Mouse (Mus musculus): ENCODE measurements around the gene Metrnl. TPM values are rescaled to one million over a fixed set of nuclear protein-coding genes. Genes with fewer than 3 reads are reported as not detected.
"Not testable (repeated sequence)": the region's sequence is repeated elsewhere in the genome, so short reads cannot be mapped to it uniquely, and the experiment has no call there.

Metrnl gene
- 6.3 and 6.4 TPM in 2 replicates for polyA plus RNA-seq (2016; fragmentation: Nextera tagmentation; extraction: Ambion mirVana)

DNA sequence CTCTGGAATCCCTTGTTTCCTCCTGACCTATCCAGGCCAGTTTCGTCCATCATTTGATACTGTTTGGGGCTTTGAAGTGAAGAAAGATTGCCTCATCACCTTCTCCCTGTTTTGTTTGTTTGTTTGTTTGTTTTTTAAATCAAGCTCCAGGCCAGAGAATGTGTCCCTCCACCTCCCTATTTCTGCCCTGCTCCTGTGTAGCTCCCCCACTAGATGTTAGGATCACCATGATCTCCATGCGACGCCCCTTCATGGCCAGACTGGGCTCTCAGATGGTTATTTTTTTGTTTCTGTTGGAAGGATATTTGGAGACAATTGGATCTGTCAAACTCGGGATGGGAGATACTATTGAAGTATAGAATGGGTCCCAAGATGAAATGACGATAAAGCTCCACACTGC, at the start of gene Metrnl:
Metrnl (plus strand) TSS at position 301 of the 400 bp plus-strand sequence.
- peaks cover 57% of the 10 kb centered on the region for H3K27me3 ChIP-seq (ENCODE audit: insufficient read depth, poor library complexity, severe bottlenecking)
- WGBS = 82% methylated on average over 5 of the region's 5 CpGs
- H3K4me1 ChIP-seq = peaks cover 14% of the 10 kb centered on the region; the same call in 1 of the 2 replicates
- no peaks in the 10 kb centered on the region for H3K9me3 ChIP-seq
- peak within 1 kb of the TSS; percentile 75 for H3K27ac ChIP-seq
- no peak for DNase-seq (ENCODE audit: low spot score)
- peak within 1 kb of the TSS; percentile 76 for H3K4me3 ChIP-seq
- H3K36me3 ChIP-seq = no peaks in the 10 kb centered on the region

- H3K4me1 ChIP-seq = peaks cover 14% of the 10 kb centered on the region; the same call in 1 of the 2 replicates
- DNase-seq (ENCODE audit: low spot score) = peak; percentile 41
- H3K36me3 ChIP-seq = peaks cover 12% of the 10 kb centered on the region; the same call in 1 of the 2 replicates
- no peak overlapping the region for H3K27ac ChIP-seq
- H3K9me3 ChIP-seq = no peaks in the 10 kb centered on the region
- no peak overlapping the region for H3K4me3 ChIP-seq
- 92% methylated on average over 9 of the region's 9 CpGs for WGBS
- H3K27me3 ChIP-seq (ENCODE audit: insufficient read depth, poor library complexity, severe bottlenecking) = no peaks in the 10 kb centered on the region
These were observed 49.8 kb upstream of the Metrnl start for GRCm38 (mm10) chr11:121651556-121651955.

DNA sequence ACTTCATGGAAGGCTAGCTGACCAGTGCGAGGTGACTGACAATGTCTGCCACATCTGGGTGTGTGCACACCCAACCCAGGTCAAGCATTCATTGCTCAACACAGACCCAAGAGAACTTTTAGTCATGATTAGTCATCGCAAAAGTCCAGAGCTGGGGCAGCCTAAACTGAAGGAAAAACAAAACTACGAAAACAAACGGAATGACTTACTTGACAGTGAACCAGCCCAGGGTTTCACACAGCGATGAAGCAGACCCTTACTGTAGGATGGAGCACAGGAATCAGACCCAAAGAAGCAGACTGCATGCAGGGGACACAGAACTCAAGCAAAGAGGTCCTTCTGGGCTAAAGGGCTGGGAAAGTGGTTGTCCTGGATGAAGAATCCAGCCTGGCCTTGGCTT, 49.4 kb upstream of the Metrnl start:
- Histone ChIP-seq H3K9me3 (no peaks in the 10 kb centered on the region), H3K4me3 (no peak overlapping the region), H3K27ac (no peak overlapping the region), H3K4me1 (peaks cover 14% of the 10 kb centered on the region; the same call in 1 of the 2 replicates), H3K27me3 (ENCODE audit: insufficient read depth, poor library complexity, severe bottlenecking) (no peaks in the 10 kb centered on the region), H3K36me3 (peaks cover 12% of the 10 kb centered on the region; the same call in 1 of the 2 replicates)
- 92% methylated on average over 5 of the region's 5 CpGs for WGBS
- peak; percentile 60 for DNase-seq (ENCODE audit: low spot score)

GRCm38 (mm10) chr11:121652547-121653305, 48.6 kb upstream of the Metrnl start:
- peak; percentile 68 for DNase-seq (ENCODE audit: low spot score)
- Histone ChIP-seq H3K36me3 (peaks cover 12% of the 10 kb centered on the region; the same call in 1 of the 2 replicates), H3K27me3 (ENCODE audit: insufficient read depth, poor library complexity, severe bottlenecking) (no peaks in the 10 kb centered on the region), H3K27ac (no peak overlapping the region), H3K9me3 (no peaks in the 10 kb centered on the region), H3K4me3 (no peak overlapping the region), H3K4me1 (peaks cover 7% of the 10 kb centered on the region; the same call in 1 of the 2 replicates)
- WGBS = 63% methylated on average over 10 of the region's 10 CpGs

DNA sequence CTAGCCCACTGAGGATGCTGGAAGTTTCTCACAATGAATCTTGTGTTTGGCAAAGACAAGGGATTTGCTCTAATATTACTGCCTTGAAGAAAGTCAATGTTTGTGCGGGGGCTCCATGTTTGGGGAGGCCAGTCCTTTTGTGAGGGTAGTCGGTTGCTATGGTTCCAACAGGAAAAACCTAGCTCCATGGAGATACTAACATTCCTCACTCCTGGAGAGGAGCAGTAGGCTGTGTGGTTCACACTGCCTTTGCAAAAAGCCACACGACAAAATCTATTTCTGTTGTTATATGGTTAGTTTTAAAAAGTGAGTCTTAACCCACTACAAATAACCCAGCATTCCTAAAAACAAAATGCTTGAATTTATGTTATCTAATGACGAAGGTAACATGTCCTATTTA, 47.7 kb upstream of the Metrnl start:
- no peak for DNase-seq (ENCODE audit: low spot score)
- H3K27me3 ChIP-seq (ENCODE audit: insufficient read depth, poor library complexity, severe bottlenecking) = no peaks in the 10 kb centered on the region
- no peaks in the 10 kb centered on the region for H3K9me3 ChIP-seq
- H3K4me1 ChIP-seq = peaks cover 6% of the 10 kb centered on the region; the same call in 1 of the 2 replicates
- H3K27ac ChIP-seq = no peak overlapping the region
- peaks cover 10% of the 10 kb centered on the region; the same call in 1 of the 2 replicates for H3K36me3 ChIP-seq
- H3K4me3 ChIP-seq = no peak overlapping the region
- WGBS = 76% methylated on average over 4 of the region's 4 CpGs

- no peaks in the 10 kb centered on the region for H3K27me3 ChIP-seq (ENCODE audit: insufficient read depth, poor library complexity, severe bottlenecking)
- WGBS = 74% methylated on average over 9 of the region's 9 CpGs
- no peak overlapping the region for H3K27ac ChIP-seq
- no peak overlapping the region for H3K4me3 ChIP-seq
- no peaks in the 10 kb centered on the region for H3K9me3 ChIP-seq
- peaks cover 6% of the 10 kb centered on the region; the same call in 1 of the 2 replicates for H3K4me1 ChIP-seq
- peak; percentile 61 for DNase-seq (ENCODE audit: low spot score)
- peaks cover 7% of the 10 kb centered on the region; the same call in 1 of the 2 replicates for H3K36me3 ChIP-seq
These were observed 46.9 kb upstream of the Metrnl start for GRCm38 (mm10) chr11:121654406-121654945.

DNA sequence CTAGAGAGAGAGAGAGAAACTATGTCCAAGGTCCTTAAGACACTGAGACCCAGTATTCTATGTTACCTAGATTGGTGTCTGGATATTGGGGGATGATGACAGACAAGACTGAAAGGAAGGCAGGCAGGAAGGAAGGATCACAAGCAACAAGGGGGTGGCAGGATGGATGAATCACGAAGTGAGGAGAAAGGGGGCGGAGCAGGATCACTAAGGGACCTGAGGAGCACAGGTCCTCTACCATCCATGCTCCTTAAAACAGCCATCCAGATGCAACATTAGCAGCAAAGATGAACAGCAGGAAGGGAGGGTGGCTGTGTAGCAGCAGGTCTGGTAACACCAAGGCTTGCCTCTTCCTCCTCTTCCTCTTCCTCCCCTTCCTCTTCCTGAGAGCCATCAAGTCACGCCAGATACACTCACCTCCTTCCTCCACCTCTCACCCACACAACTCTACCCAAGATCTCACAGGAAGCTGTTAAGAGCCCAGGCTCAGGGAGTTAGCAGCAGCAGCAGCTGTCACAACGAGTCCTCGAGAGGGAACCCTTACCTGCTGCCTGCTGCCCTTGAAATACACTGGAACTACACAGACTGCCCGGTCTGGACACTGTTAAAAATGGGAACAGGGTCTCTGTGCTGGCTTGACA, 46.1 kb upstream of the Metrnl start:
- H3K4me1 ChIP-seq = peaks cover 6% of the 10 kb centered on the region; the same call in 1 of the 2 replicates
- 55% methylated on average over 6 of the region's 6 CpGs for WGBS
- H3K36me3 ChIP-seq = peaks cover 14% of the 10 kb centered on the region
- no peaks in the 10 kb centered on the region for H3K9me3 ChIP-seq
- no peak overlapping the region for H3K4me3 ChIP-seq
- no peaks in the 10 kb centered on the region for H3K27me3 ChIP-seq (ENCODE audit: insufficient read depth, poor library complexity, severe bottlenecking)
- peak; percentile 61 for DNase-seq (ENCODE audit: low spot score)
- H3K27ac ChIP-seq = no peak overlapping the region

DNA sequence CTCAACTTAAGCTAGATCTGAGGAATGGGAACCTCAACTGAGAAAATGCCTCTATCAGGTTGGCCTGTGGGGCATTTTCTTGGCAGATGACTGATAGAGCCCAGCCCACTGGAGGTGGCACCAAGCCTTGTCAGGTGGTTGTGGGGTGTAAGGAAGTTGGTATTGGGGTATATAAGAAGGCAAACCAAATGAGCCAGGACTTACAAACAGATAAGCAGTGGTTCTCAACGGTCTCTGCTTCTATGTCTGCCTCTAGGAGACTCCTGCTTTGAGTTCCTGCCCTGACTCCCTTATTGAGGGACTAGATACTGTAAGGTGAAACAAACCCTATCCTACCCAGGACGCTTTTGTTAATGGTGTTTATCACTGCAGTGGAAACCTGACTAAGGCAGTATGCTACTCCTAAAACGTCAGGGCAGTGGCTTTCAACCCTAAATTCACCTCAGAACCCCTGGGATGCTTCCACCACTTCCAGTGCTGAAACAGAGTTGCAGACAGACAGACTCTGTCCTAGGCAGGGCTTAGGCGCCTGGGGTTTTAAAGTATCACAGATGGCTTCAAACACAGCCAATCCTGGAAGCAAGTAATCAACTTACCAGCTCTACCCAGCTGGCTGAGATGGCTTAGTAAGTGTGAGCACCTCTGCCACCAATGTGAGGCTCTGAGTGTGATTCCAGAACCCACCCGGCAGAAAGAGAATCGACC, 45.4 kb upstream of the Metrnl start:
- Histone ChIP-seq H3K27ac (no peak overlapping the region), H3K27me3 (ENCODE audit: insufficient read depth, poor library complexity, severe bottlenecking) (no peaks in the 10 kb centered on the region), H3K4me3 (no peak overlapping the region), H3K9me3 (no peaks in the 10 kb centered on the region), H3K4me1 (peaks cover 6% of the 10 kb centered on the region; the same call in 1 of the 2 replicates), H3K36me3 (peaks cover 18% of the 10 kb centered on the region)
- 77% methylated on average over 6 of the region's 6 CpGs for WGBS
- DNase-seq (ENCODE audit: low spot score) = peak; percentile 61

DNA sequence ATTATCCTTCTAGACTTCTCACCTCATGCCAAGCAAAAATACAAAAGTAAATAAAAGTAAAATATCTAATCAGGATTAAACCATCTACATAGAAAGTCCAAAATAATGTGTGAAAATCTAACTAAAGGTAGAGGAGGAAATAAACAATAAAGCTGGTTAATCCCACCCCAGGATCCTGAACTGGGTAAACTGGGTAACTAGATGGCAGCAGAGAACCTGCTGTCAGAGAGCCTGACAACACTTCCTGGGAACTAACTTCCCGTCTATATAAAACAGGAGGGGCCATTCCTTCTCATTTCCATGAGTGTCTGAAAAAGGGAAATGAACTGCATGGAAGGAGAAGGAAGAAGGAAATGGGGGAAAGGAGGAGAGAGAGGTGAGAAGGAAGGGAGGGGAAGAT, 43.2 kb upstream of the Metrnl start:
- 70% methylated on average over 1 of the region's 1 CpGs for WGBS

DNA sequence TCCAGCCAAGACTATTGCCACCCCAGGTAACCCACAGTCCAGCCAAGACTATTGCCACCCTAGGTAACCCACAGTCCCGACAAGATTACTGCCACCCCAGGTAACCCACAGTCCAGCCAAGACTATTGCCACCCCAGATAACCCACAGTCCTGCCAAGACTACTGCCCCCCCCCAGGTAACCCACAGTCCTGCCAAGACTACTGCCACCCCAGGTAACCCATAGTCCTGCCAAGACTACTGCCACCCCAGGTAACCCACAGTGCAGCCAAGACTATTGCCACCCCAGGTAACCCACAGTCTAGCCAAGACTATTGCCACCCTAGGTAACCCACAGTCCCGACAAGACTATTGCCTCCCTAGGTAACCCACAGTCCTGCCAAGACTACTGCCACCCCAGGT, 40.7 kb upstream of the Metrnl start:
- DNase-seq (ENCODE audit: low spot score) = peak; percentile 59
- H3K27ac ChIP-seq; H3K27me3 ChIP-seq (ENCODE audit: insufficient read depth, poor library complexity, severe bottlenecking); H3K9me3 ChIP-seq; H3K4me3 ChIP-seq; H3K4me1 ChIP-seq: not testable (repeated sequence)
- peaks cover 31% of the 10 kb centered on the region for H3K36me3 ChIP-seq
- 95% methylated on average over 2 of the region's 2 CpGs for WGBS

More for the DNA sequence above, 43.2 kb upstream of the Metrnl start:
- Histone ChIP-seq H3K36me3 (peaks cover 14% of the 10 kb centered on the region), H3K27ac (no peak overlapping the region), H3K4me3 (no peak overlapping the region), H3K27me3 (ENCODE audit: insufficient read depth, poor library complexity, severe bottlenecking) (no peaks in the 10 kb centered on the region), H3K9me3 (no peaks in the 10 kb centered on the region), H3K4me1 (peaks cover 6% of the 10 kb centered on the region; the same call in 1 of the 2 replicates)
- DNase-seq (ENCODE audit: low spot score) = no peak

DNA sequence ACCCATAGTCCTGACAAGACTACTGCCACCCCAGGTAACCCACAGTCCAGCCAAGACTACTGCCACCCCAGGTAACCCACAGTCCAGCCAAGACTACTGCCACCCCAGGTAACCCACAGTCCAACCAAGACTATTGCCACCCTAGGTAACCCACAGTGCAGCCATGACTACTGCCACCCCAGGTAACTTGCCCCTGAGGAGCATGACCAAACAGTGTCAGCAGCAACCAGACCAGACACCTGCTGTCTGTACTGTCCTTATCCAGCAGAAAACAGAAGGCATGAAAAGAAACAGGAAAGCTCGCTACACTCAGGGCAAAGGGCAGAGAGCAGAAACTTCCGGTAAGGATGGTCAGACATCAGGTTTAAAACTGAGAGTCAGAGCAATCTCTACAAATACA, 40.2 kb upstream of the Metrnl start:
- Histone ChIP-seq H3K4me3 (no peak overlapping the region), H3K4me1 (no peaks in the 10 kb centered on the region), H3K27me3 (ENCODE audit: insufficient read depth, poor library complexity, severe bottlenecking) (no peaks in the 10 kb centered on the region), H3K27ac (no peak overlapping the region), H3K36me3 (peaks cover 31% of the 10 kb centered on the region), H3K9me3 (no peaks in the 10 kb centered on the region)
- 83% methylated on average over 2 of the region's 2 CpGs for WGBS
- DNase-seq (ENCODE audit: low spot score) = peak; percentile 60

DNA sequence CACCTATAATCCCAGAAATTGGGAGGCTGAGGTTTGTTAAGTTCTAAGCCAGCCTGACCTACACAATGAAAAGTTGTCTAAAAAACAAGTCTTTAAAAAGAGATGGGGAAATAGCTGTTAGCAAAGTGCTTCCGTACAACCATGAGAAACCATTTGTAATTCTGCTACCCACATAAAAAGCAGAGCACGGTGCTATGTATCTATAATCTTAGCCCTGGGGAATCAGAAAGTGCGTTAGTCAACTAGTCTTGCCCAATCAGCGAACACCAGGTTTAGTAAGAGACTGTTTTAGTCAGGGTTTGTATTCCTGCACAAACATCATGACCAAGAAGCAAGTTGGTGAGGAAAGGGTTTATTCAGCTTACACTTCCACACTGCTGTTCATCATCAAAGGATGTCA, 33.8 kb upstream of the Metrnl start:
- H3K27me3 ChIP-seq (ENCODE audit: insufficient read depth, poor library complexity, severe bottlenecking) = no peaks in the 10 kb centered on the region
- DNase-seq (ENCODE audit: low spot score) = no peak
- H3K36me3 ChIP-seq = peaks cover 38% of the 10 kb centered on the region
- peaks cover 5% of the 10 kb centered on the region; the same call in 1 of the 2 replicates for H3K4me1 ChIP-seq
- no peak overlapping the region for H3K4me3 ChIP-seq
- WGBS = 88% methylated on average over 4 of the region's 4 CpGs
- H3K27ac ChIP-seq = no peak overlapping the region
- H3K9me3 ChIP-seq = no peaks in the 10 kb centered on the region

Data from heart, embryonic 10.5 days (tissue).